22 mouse cellular contexts compared by ENCODE assay signal in genomic region chr1:137846857-137847256, GRCm38 (mm10).
A peak's percentile ranks its signal among the peaks of the same experiment; 100 is the strongest.
DNase-seq lines count a peak whose midpoint lies in the region; ATAC-seq lines count a peak whose summit lies in the region.
"Had no signal": no experiment of that assay in that cellular context is flagged by ENCODE, and none has a peak within 500 bp of the region (broad histone marks: within the 10 kb centered on the region; RNA-seq: fewer than 3 reads in every experiment).

No protein-coding gene starts in this region.

- intact Hi-C loops in left cerebral cortex, postnatal 4 days (cut with DNase I), result no loop called here
- intact Hi-C loops in left cerebral cortex, postnatal 36 days (cut with DNase I), result no loop called here

- peak; percentile 44 to 48 for DNase-seq in cerebellum, postnatal 10 days
- no peak for DNase-seq in cerebellum, adult 11 months
- no peak for DNase-seq in forebrain, embryonic 11.5 days (ENCODE audit: low spot score)
- DNase-seq in left cerebral cortex, postnatal 4 days, result peak; percentile 10
- no peak for DNase-seq in left cerebral cortex, postnatal 36 days (ENCODE audit: low spot score in 2 of 2)
- DNase-seq in midbrain, embryonic 11.5 days (ENCODE audit: low spot score, missing footprints), result no peak
- DNase-seq in embryo, embryonic 11 days, result no peak
- DNase-seq: adrenal gland, adult 8-10 months; adrenal gland, postnatal 25 days; gastrocnemius, adult 2 months; gastrocnemius, postnatal 14 days; heart, adult 11 months; kidney, adult 2 months had no signal

- H3K27me3 ChIP-seq in forebrain, embryonic 13.5 days, result no peaks in the 10 kb centered on the region
- no peaks in the 10 kb centered on the region for H3K27me3 ChIP-seq in forebrain, embryonic 11.5 days (ENCODE audit: control insufficient read depth, insufficient read depth, low read length)
- no peaks in the 10 kb centered on the region for H3K27me3 ChIP-seq in midbrain, embryonic 11.5 days (ENCODE audit: control insufficient read depth, insufficient read depth, low read length)
- H3K27me3 ChIP-seq: embryonic facial prominence, embryonic 13.5 days; hindbrain, embryonic 12.5 days; hindbrain, embryonic 15.5 days had no signal

- no peak overlapping the region for H3K9ac ChIP-seq in forebrain, embryonic 13.5 days
- no peak overlapping the region for H3K9ac ChIP-seq in forebrain, embryonic 11.5 days (ENCODE audit: low read length)
- H3K9ac ChIP-seq in midbrain, embryonic 11.5 days (ENCODE audit: low read length), result no peak overlapping the region
- H3K9ac ChIP-seq: embryonic facial prominence, embryonic 13.5 days; hindbrain, embryonic 12.5 days; hindbrain, embryonic 15.5 days had no signal

- no peak overlapping the region for H3K4me2 ChIP-seq in forebrain, embryonic 13.5 days
- no peak overlapping the region for H3K4me2 ChIP-seq in forebrain, embryonic 11.5 days (ENCODE audit: low read depth, low read length, severe bottlenecking)
- H3K4me2 ChIP-seq in midbrain, embryonic 11.5 days, result no peak overlapping the region
- H3K4me2 ChIP-seq: embryonic facial prominence, embryonic 13.5 days; heart, embryonic 11.5 days; hindbrain, embryonic 12.5 days; hindbrain, embryonic 15.5 days had no signal

- H3K9me3 ChIP-seq in forebrain, embryonic 13.5 days (replicated peaks), result no peaks in the 10 kb centered on the region
- no peaks in the 10 kb centered on the region for H3K9me3 ChIP-seq in forebrain, embryonic 11.5 days (ENCODE audit: control insufficient read depth, low read length)
- no peaks in the 10 kb centered on the region for H3K9me3 ChIP-seq in midbrain, embryonic 11.5 days (ENCODE audit: control insufficient read depth, low read length)
- H3K9me3 ChIP-seq: embryonic facial prominence, embryonic 10.5 days; embryonic facial prominence, embryonic 13.5 days; hindbrain, embryonic 12.5 days; hindbrain, embryonic 15.5 days had no signal

- no peak overlapping the region for H3K4me3 ChIP-seq in forebrain, embryonic 13.5 days
- H3K4me3 ChIP-seq in forebrain, embryonic 11.5 days (ENCODE audit: low read depth, low read length), result no peak overlapping the region
- no peak overlapping the region for H3K4me3 ChIP-seq in midbrain, embryonic 11.5 days (ENCODE audit: low read depth, low read length)
- H3K4me3 ChIP-seq: embryonic facial prominence, embryonic 10.5 days; embryonic facial prominence, embryonic 13.5 days; erythroblast, embryonic 14.5 days; gastrocnemius, adult 2 months; hindbrain, embryonic 12.5 days; hindbrain, embryonic 15.5 days had no signal

- H3K27ac ChIP-seq in forebrain, embryonic 13.5 days, result no peak overlapping the region; the same call in 1 of the 2 replicates
- H3K27ac ChIP-seq in forebrain, embryonic 11.5 days (ENCODE audit: low read depth, low read length), result no peak overlapping the region
- H3K27ac ChIP-seq in midbrain, embryonic 11.5 days (ENCODE audit: low read depth, low read length), result no peak overlapping the region
- H3K27ac ChIP-seq: embryonic facial prominence, embryonic 10.5 days; embryonic facial prominence, embryonic 13.5 days; gastrocnemius, adult 2 months; hindbrain, embryonic 12.5 days; hindbrain, embryonic 15.5 days had no signal

- H3K36me3 ChIP-seq in forebrain, embryonic 13.5 days (ENCODE audit: poor library complexity, severe bottlenecking), result no peaks in the 10 kb centered on the region
- H3K36me3 ChIP-seq in forebrain, embryonic 11.5 days (ENCODE audit: control insufficient read depth, insufficient read depth, low read length), result no peaks in the 10 kb centered on the region
- no peaks in the 10 kb centered on the region for H3K36me3 ChIP-seq in midbrain, embryonic 11.5 days (ENCODE audit: control insufficient read depth, insufficient read depth, low read length)
- H3K36me3 ChIP-seq: embryonic facial prominence, embryonic 10.5 days; embryonic facial prominence, embryonic 13.5 days; hindbrain, embryonic 12.5 days; hindbrain, embryonic 15.5 days had no signal

- peak; percentile 78 for ATAC-seq in forebrain, embryonic 13.5 days
- no peak for ATAC-seq in forebrain, embryonic 11.5 days (replicated peaks; ENCODE audit: low FRiP score)
- ATAC-seq in midbrain, embryonic 11.5 days (ENCODE audit: low FRiP score), result no peak
- ATAC-seq: activated CD4-positive, CD25-positive, alpha-beta regulatory T cell, adult 4 months; intestine, postnatal 0 days had no signal

- no peaks in the 10 kb centered on the region for H3K4me1 ChIP-seq in forebrain, embryonic 13.5 days
- H3K4me1 ChIP-seq in forebrain, embryonic 11.5 days (replicated peaks; ENCODE audit: control insufficient read depth, insufficient read depth, low read length), result no peaks in the 10 kb centered on the region
- no peaks in the 10 kb centered on the region for H3K4me1 ChIP-seq in midbrain, embryonic 11.5 days (ENCODE audit: control insufficient read depth, insufficient read depth, low read length)
- H3K4me1 ChIP-seq: embryonic facial prominence, embryonic 10.5 days; embryonic facial prominence, embryonic 13.5 days; hindbrain, embryonic 12.5 days; hindbrain, embryonic 15.5 days had no signal

- 59% methylated on average over 1 of the region's 1 CpGs for WGBS in forebrain, embryonic 13.5 days
- 76% methylated on average over 1 of the region's 1 CpGs for WGBS in forebrain, embryonic 11.5 days
- WGBS in midbrain, embryonic 11.5 days, result 81% methylated on average over 1 of the region's 1 CpGs

Comparison
In these comparisons a context has a peak if more than half of its experiments do, and no peak if none do; other contexts are left out.
1. DNase-seq: peak in cerebellum, postnatal 10 days (2 of 2) and left cerebral cortex, postnatal 4 days (single experiment); none in cerebellum, adult 11 months (single experiment), forebrain, embryonic 11.5 days (single experiment), left cerebral cortex, postnatal 36 days (0 of 2), midbrain, embryonic 11.5 days (single experiment) and embryo, embryonic 11 days (single experiment).